Mouse (Mus musculus): ENCODE measurements at regions not wholly inside any gene's neighbourhood (a gene's known extent, or its start where the extent isn't known, plus 50 kb on each side); places are given as distances from the start of the nearest gene placed in this dataset.

GRCm38 (mm10) chr2:45590980-45591379 is 473.8 kb upstream of the Zeb2 start:
- Histone ChIP-seq H3K4me3 (ENCODE audit: control insufficient read depth in 1 of 2, insufficient read depth in 1 of 2, low read depth in 2 of 2, low read length in 2 of 2) (no peak overlapping the region), H3K36me3 (ENCODE audit: control insufficient read depth in 1 of 2, insufficient read depth in 2 of 2, low read length in 2 of 2) (peaks cover 0 to 2% of the 10 kb centered on the region in 2 experiments; a peak in 1 of 4 replicates), H3K27me3 (ENCODE audit: control insufficient read depth in 1 of 2, insufficient read depth in 2 of 2, low read length in 2 of 2) (no peaks in the 10 kb centered on the region), H3K27ac (ENCODE audit: control insufficient read depth, low read depth, low read length) (no peak overlapping the region), H3K79me2 (ENCODE audit: control insufficient read depth, insufficient read depth, low read length, poor library complexity) (no peaks in the 10 kb centered on the region), H3K9me3 (replicated peaks; ENCODE audit: insufficient read depth, low read length) (no peaks in the 10 kb centered on the region), H3K4me1 (ENCODE audit: control insufficient read depth in 1 of 2, insufficient read depth in 2 of 2, low read length in 2 of 2) (peaks cover 0 to 3% of the 10 kb centered on the region in 2 experiments; a peak in 2 of 4 replicates), H3K9ac (ENCODE audit: control insufficient read depth, low read depth, low read length, poor library complexity, severe bottlenecking) (no peak overlapping the region)
- TF ChIP-seq CTCF (IDR thresholded peaks at IDR 0.05 in 2 of 3, conservative IDR thresholded peaks at IDR 0.05 in 1 of 3; ENCODE audit: control insufficient read depth in 1 of 3, insufficient read depth in 1 of 3, low read depth in 2 of 3, low read length in 3 of 3, poor library complexity in 1 of 3, severe bottlenecking in 1 of 3) (no peak), BHLHE40 (IDR thresholded peaks at IDR 0.05; ENCODE audit: borderline replicate concordance, low read depth, low read length) (no peak), NELFE (IDR thresholded peaks at IDR 0.05; ENCODE audit: low read depth, low read length) (no peak), TAL1 (IDR thresholded peaks at IDR 0.05; ENCODE audit: low read length) (no peak), ZNF384 (IDR thresholded peaks at IDR 0.05; ENCODE audit: low read depth, low read length) (no peak), MAZ (IDR thresholded peaks at IDR 0.05; ENCODE audit: low read depth, low read length) (no peak), RCOR1 (IDR thresholded peaks at IDR 0.05; ENCODE audit: low read depth, low read length) (no peak), ZC3H11A (IDR thresholded peaks at IDR 0.05; ENCODE audit: low read depth, low read length) (no peak), SMC3 (IDR thresholded peaks at IDR 0.05; ENCODE audit: low read depth, low read length) (no peak), USF2 (IDR thresholded peaks at IDR 0.05; ENCODE audit: borderline replicate concordance in 1 of 2, insufficient read depth in 1 of 2, low read depth in 1 of 2, low read length in 2 of 2) (no peak), POLR2AphosphoS2 (IDR thresholded peaks at IDR 0.05; ENCODE audit: low read length) (no peak), POLR2A (IDR thresholded peaks at IDR 0.05; ENCODE audit: control insufficient read depth in 1 of 2, insufficient read depth in 1 of 2, low read depth in 1 of 2, low read length in 2 of 2, poor library complexity in 1 of 2) (no peak), KAT2A (conservative IDR thresholded peaks at IDR 0.05; ENCODE audit: low read depth, low read length) (no peak), MYB (IDR thresholded peaks at IDR 0.05; ENCODE audit: low read depth, low read length) (no peak), GABPA (IDR thresholded peaks at IDR 0.05; ENCODE audit: low read depth, low read length) (no peak), MAFK (IDR thresholded peaks at IDR 0.05; ENCODE audit: borderline replicate concordance, low read depth, low read length) (no peak)
- no peak for DNase-seq (ENCODE audit: low read depth, low spot score)

- H3K36me3 ChIP-seq (ENCODE audit: control insufficient read depth in 1 of 2, insufficient read depth in 2 of 2, low read length in 2 of 2) = peaks cover 0 to 2% of the 10 kb centered on the region in 2 experiments; a peak in 1 of 4 replicates
- no peak overlapping the region for H3K4me3 ChIP-seq (ENCODE audit: control insufficient read depth in 1 of 2, insufficient read depth in 1 of 2, low read depth in 2 of 2, low read length in 2 of 2)
- no peak for DNase-seq (ENCODE audit: low read depth, low spot score)
- H3K27me3 ChIP-seq (ENCODE audit: control insufficient read depth in 1 of 2, insufficient read depth in 2 of 2, low read length in 2 of 2) = no peaks in the 10 kb centered on the region
- peaks cover 0 to 2% of the 10 kb centered on the region in 2 experiments; a peak in 1 of 4 replicates for H3K4me1 ChIP-seq (ENCODE audit: control insufficient read depth in 1 of 2, insufficient read depth in 2 of 2, low read length in 2 of 2)
- no peak overlapping the region for H3K27ac ChIP-seq (ENCODE audit: control insufficient read depth, low read depth, low read length)
- H3K9me3 ChIP-seq (replicated peaks; ENCODE audit: insufficient read depth, low read length) = no peaks in the 10 kb centered on the region
- TF ChIP-seq JUND (IDR thresholded peaks at IDR 0.05; ENCODE audit: low read depth, low read length) (no peak), USF2 (IDR thresholded peaks at IDR 0.05; ENCODE audit: borderline replicate concordance in 1 of 2, insufficient read depth in 1 of 2, low read depth in 1 of 2, low read length in 2 of 2) (no peak), BHLHE40 (IDR thresholded peaks at IDR 0.05; ENCODE audit: borderline replicate concordance, low read depth, low read length) (no peak), KAT2A (conservative IDR thresholded peaks at IDR 0.05; ENCODE audit: low read depth, low read length) (no peak), MAZ (IDR thresholded peaks at IDR 0.05; ENCODE audit: low read depth, low read length) (no peak), ETS1 (IDR thresholded peaks at IDR 0.05; ENCODE audit: low read depth, low read length) (no peak), ZC3H11A (IDR thresholded peaks at IDR 0.05; ENCODE audit: low read depth, low read length) (no peak), MEF2A (IDR thresholded peaks at IDR 0.05; ENCODE audit: extremely low read depth, insufficient replicate concordance, low read depth, low read length, poor library complexity, severe bottlenecking) (no peak), ZNF384 (IDR thresholded peaks at IDR 0.05; ENCODE audit: low read depth, low read length) (no peak), USF1 (IDR thresholded peaks at IDR 0.05; ENCODE audit: low read depth, low read length) (no peak), CTCF (IDR thresholded peaks at IDR 0.05 in 2 of 3, conservative IDR thresholded peaks at IDR 0.05 in 1 of 3; ENCODE audit: control insufficient read depth in 1 of 3, insufficient read depth in 1 of 3, low read depth in 2 of 3, low read length in 3 of 3, poor library complexity in 1 of 3, severe bottlenecking in 1 of 3) (no peak), MAX (IDR thresholded peaks at IDR 0.05; ENCODE audit: low read length) (no peak), MYB (IDR thresholded peaks at IDR 0.05; ENCODE audit: low read depth, low read length) (no peak), TCF12 (IDR thresholded peaks at IDR 0.05; ENCODE audit: low read depth, low read length) (no peak), TBP (IDR thresholded peaks at IDR 0.05; ENCODE audit: low read depth, low read length) (no peak), POLR2AphosphoS2 (IDR thresholded peaks at IDR 0.05; ENCODE audit: low read length) (no peak)
- no peak overlapping the region for H3K9ac ChIP-seq (ENCODE audit: control insufficient read depth, low read depth, low read length, poor library complexity, severe bottlenecking)
- H3K79me2 ChIP-seq (ENCODE audit: control insufficient read depth, insufficient read depth, low read length, poor library complexity) = no peaks in the 10 kb centered on the region
These were observed 471.1 kb upstream of the Zeb2 start for GRCm38 (mm10) chr2:45588248-45588647.
